Mouse (Mus musculus): Measurements from ENCODE around the gene Cbx5.

Cbx5 gene

DNA sequence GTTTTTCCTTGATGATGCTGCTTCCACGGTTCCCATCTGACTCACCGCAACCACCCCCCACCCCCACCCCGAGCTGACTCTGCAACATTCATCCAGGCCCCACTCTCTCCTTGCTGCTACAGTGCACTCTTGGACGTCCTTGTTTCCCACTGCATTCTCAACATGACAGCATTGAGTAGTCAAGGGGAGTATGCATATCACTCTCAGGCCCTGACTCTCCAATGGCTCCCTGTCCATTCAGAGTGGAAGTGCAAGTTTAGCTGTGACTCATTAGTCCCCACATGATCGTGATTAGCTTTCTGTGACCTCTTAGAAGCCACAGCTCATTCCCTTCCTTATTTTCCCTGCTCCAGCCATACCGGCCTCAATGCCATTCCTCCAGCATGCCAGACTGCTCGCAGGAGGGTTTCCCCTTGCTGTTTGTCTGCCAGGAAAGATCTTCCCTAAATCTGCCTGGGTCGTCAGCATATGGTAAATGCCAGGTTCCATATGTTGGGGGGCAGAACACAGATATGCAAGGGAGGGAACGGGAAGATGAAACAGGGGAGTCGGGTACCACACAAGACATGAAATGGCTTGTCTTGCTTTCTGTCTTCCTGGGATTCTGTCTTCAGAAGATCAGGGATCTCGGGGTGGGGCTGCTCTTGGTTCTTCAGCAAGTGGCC, 93.8 kb downstream of the Cbx5 start:
- no peak for DNase-seq (ENCODE audit: low spot score in 2 of 2)

DNA sequence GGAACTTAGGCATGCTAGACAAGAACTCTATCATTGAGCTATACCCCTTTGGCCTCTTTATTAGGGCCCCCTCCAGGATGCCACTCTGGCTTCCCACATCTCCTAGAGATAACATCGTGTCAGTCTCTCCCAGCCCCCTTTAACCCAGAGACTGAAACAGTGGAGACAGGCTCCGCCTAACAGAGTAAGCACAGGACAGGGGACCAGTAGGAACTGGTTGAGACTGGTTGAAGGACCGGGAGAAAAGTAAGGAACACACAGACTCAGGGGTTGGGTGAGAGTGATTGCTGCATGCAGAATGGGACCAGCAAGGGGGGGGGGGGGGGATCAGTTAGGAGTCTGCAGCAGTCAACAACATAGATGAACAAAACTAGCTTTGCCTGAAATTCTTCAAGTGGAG, 95.4 kb downstream of the Cbx5 start:
- no peak for DNase-seq (ENCODE audit: low spot score in 2 of 2)
